In genomic region chr8:78001656-78002055, GRCm38 (mm10) we compare ENCODE assay signal across 10 mouse cellular contexts.
DNase-seq lines count a peak whose midpoint lies in the region; ATAC-seq and TF ChIP-seq lines count a peak whose summit lies in the region.
"Had no signal": no experiment of that assay in that cellular context is flagged by ENCODE, and none has a peak within 500 bp of the region (broad histone marks: within the 10 kb centered on the region; RNA-seq: fewer than 3 reads in every experiment).

No protein-coding gene starts in this region.

- H3K4me2 ChIP-seq in hindbrain, embryonic 12.5 days (replicated peaks) = no peak overlapping the region
- no peak overlapping the region for H3K4me2 ChIP-seq in hindbrain, embryonic 16.5 days (ENCODE audit: low read length)
- no peak overlapping the region for H3K4me2 ChIP-seq in stomach, embryonic 14.5 days (replicated peaks; ENCODE audit: low read depth, low read length)
- H3K4me2 ChIP-seq in stomach, postnatal 0 days (replicated peaks; ENCODE audit: low read depth) = no peak overlapping the region
- H3K4me2 ChIP-seq in limb, embryonic 12.5 days = no peak overlapping the region

- no peak for TF ChIP-seq EP300 in stomach, postnatal 0 days (optimal IDR thresholded peaks at IDR 0.05)

- H3K9ac ChIP-seq in hindbrain, embryonic 12.5 days = no peak overlapping the region
- no peak overlapping the region for H3K9ac ChIP-seq in hindbrain, embryonic 16.5 days (ENCODE audit: low read depth, low read length)
- H3K9ac ChIP-seq in stomach, embryonic 14.5 days (replicated peaks; ENCODE audit: low read depth, low read length) = no peak overlapping the region
- H3K9ac ChIP-seq in stomach, postnatal 0 days (ENCODE audit: low read length) = no peak overlapping the region
- H3K9ac ChIP-seq in limb, embryonic 12.5 days (replicated peaks) = no peak overlapping the region

- ATAC-seq in hindbrain, embryonic 12.5 days (ENCODE audit: low FRiP score) = 0 out of 2 replicates have a peak, but pooled peaks have one; percentile 47
- no peak for ATAC-seq in hindbrain, embryonic 16.5 days
- no peak for ATAC-seq in stomach, embryonic 14.5 days (ENCODE audit: insufficient number of reproducible peaks, insufficient read depth, low FRiP score, low read depth)
- no peak for ATAC-seq in stomach, postnatal 0 days (ENCODE audit: low FRiP score, low TSS enrichment)
- ATAC-seq in limb, embryonic 12.5 days (ENCODE audit: insufficient number of reproducible peaks, insufficient read depth, low FRiP score, low TSS enrichment, low read depth) = peak; percentile 44; the same call in 1 of the 2 replicates

- H3K27me3 ChIP-seq in hindbrain, embryonic 12.5 days = no peaks in the 10 kb centered on the region
- H3K27me3 ChIP-seq in hindbrain, embryonic 16.5 days (replicated peaks; ENCODE audit: control insufficient read depth, insufficient read depth, low read length) = no peaks in the 10 kb centered on the region
- no peaks in the 10 kb centered on the region for H3K27me3 ChIP-seq in stomach, embryonic 14.5 days (ENCODE audit: control insufficient read depth, insufficient read depth, low read length)
- no peaks in the 10 kb centered on the region for H3K27me3 ChIP-seq in stomach, postnatal 0 days (ENCODE audit: control insufficient read depth, insufficient read depth, low read length)
- H3K27me3 ChIP-seq in limb, embryonic 12.5 days = no peaks in the 10 kb centered on the region
- H3K27me3 ChIP-seq: CH12.LX had no signal

- no peaks in the 10 kb centered on the region for H3K36me3 ChIP-seq in hindbrain, embryonic 12.5 days
- no peaks in the 10 kb centered on the region for H3K36me3 ChIP-seq in hindbrain, embryonic 16.5 days (ENCODE audit: control insufficient read depth, insufficient read depth, low read length)
- no peaks in the 10 kb centered on the region for H3K36me3 ChIP-seq in stomach, embryonic 14.5 days (ENCODE audit: control insufficient read depth, insufficient read depth, low read length)
- H3K36me3 ChIP-seq in stomach, postnatal 0 days (ENCODE audit: control insufficient read depth, insufficient read depth, low read length) = no peaks in the 10 kb centered on the region
- H3K36me3 ChIP-seq in limb, embryonic 12.5 days = no peaks in the 10 kb centered on the region

- no peak for TF ChIP-seq CTCF in stomach, postnatal 0 days (IDR thresholded peaks at IDR 0.05; ENCODE audit: low read depth)

- whole genome bisulfite sequencing in hindbrain, embryonic 12.5 days = 48% methylated on average over 5 of the region's 5 CpGs
- WGBS in hindbrain, embryonic 16.5 days = 53% methylated on average over 5 of the region's 5 CpGs
- 24% methylated on average over 5 of the region's 5 CpGs for WGBS in stomach, embryonic 14.5 days
- 23% methylated on average over 5 of the region's 5 CpGs for WGBS in stomach, postnatal 0 days
- WGBS in limb, embryonic 12.5 days = 50% methylated on average over 5 of the region's 5 CpGs

- H3K4me3 ChIP-seq in hindbrain, embryonic 12.5 days = no peak overlapping the region
- no peak overlapping the region for H3K4me3 ChIP-seq in hindbrain, embryonic 16.5 days (ENCODE audit: low read length)
- H3K4me3 ChIP-seq in stomach, embryonic 14.5 days (ENCODE audit: low read depth, low read length) = no peak overlapping the region
- no peak overlapping the region for H3K4me3 ChIP-seq in stomach, postnatal 0 days (ENCODE audit: low read depth, low read length)
- H3K4me3 ChIP-seq in limb, embryonic 12.5 days (replicated peaks) = no peak overlapping the region

- no peaks in the 10 kb centered on the region for H3K9me3 ChIP-seq in hindbrain, embryonic 12.5 days (replicated peaks)
- no peaks in the 10 kb centered on the region for H3K9me3 ChIP-seq in hindbrain, embryonic 16.5 days (ENCODE audit: control insufficient read depth, low read length)
- H3K9me3 ChIP-seq in stomach, embryonic 14.5 days (ENCODE audit: control insufficient read depth, low read depth, low read length) = no peaks in the 10 kb centered on the region
- no peaks in the 10 kb centered on the region for H3K9me3 ChIP-seq in stomach, postnatal 0 days (ENCODE audit: control insufficient read depth, low read length)
- H3K9me3 ChIP-seq in limb, embryonic 12.5 days = no peaks in the 10 kb centered on the region

- H3K4me1 ChIP-seq in hindbrain, embryonic 12.5 days = peaks cover 8% of the 10 kb centered on the region
- no peaks in the 10 kb centered on the region; the same call in 1 of the 2 replicates for H3K4me1 ChIP-seq in hindbrain, embryonic 16.5 days (ENCODE audit: control insufficient read depth, insufficient read depth, low read depth, low read length)
- H3K4me1 ChIP-seq in stomach, embryonic 14.5 days (ENCODE audit: control insufficient read depth, insufficient read depth, low read length) = peaks cover 10% of the 10 kb centered on the region; the same call in 1 of the 2 replicates
- no peaks in the 10 kb centered on the region for H3K4me1 ChIP-seq in stomach, postnatal 0 days (replicated peaks; ENCODE audit: control insufficient read depth, insufficient read depth)
- H3K4me1 ChIP-seq in limb, embryonic 12.5 days (replicated peaks) = peaks cover 17% of the 10 kb centered on the region

- no peak overlapping the region for H3K27ac ChIP-seq in hindbrain, embryonic 12.5 days
- H3K27ac ChIP-seq in hindbrain, embryonic 16.5 days (ENCODE audit: low read depth, low read length) = no peak overlapping the region
- 0 out of 2 replicates have a peak overlapping the region, but pooled peaks have one; percentile 7 for H3K27ac ChIP-seq in stomach, embryonic 14.5 days (ENCODE audit: low read length)
- no peak overlapping the region for H3K27ac ChIP-seq in stomach, postnatal 0 days (replicated peaks)
- H3K27ac ChIP-seq in limb, embryonic 12.5 days = 0 out of 2 replicates have a peak overlapping the region, but pooled peaks have one; percentile 23

- no peak for DNase-seq in stomach, postnatal 0 days (ENCODE audit: low spot score)
- DNase-seq in urinary bladder, adult 18-20 months (ENCODE audit: low spot score in 2 of 2) = no peak
- DNase-seq in layer of hippocampus, adult 8-10 months (ENCODE audit: low spot score in 2 of 2) = no peak
- DNase-seq: kidney, adult 18-20 months; lung, adult 2 months had no signal

Comparison
In these comparisons a context has a peak if more than half of its experiments do, and no peak if none do; other contexts are left out.
1. ATAC-seq: peak in hindbrain, embryonic 12.5 days (single experiment) and limb, embryonic 12.5 days (single experiment); none in hindbrain, embryonic 16.5 days (single experiment), stomach, embryonic 14.5 days (single experiment) and stomach, postnatal 0 days (single experiment).
2. H3K27ac ChIP-seq: peak in stomach, embryonic 14.5 days (single experiment) and limb, embryonic 12.5 days (single experiment); none in hindbrain, embryonic 12.5 days (single experiment), hindbrain, embryonic 16.5 days (single experiment) and stomach, postnatal 0 days (single experiment).